Mouse (Mus musculus) ovary, postnatal 10 days (tissue): ENCODE results near the gene Katnal1.

Experiments
- DNase-seq: peaks from one replicate; pipeline ENCODE4 v3.0.0; 2022; ENCODE audit warnings: low spot score

The Katnal1 gene

GRCm38 (mm10) chr5:148954314-148955060 lies 25.4 kb upstream of the Katnal1 start:
- DNase-seq, result no peak

GRCm38 (mm10) chr5:148953098-148953497 lies 24.0 kb upstream of the Katnal1 start:
- DNase-seq, result no peak

- no peak for DNase-seq
These were observed 23.3 kb upstream of the Katnal1 start for GRCm38 (mm10) chr5:148952419-148952818.

GRCm38 (mm10) chr5:148951360-148951759 lies 22.2 kb upstream of the Katnal1 start:
- no peak for DNase-seq

GRCm38 (mm10) chr5:148950064-148950463 lies 20.9 kb upstream of the Katnal1 start:
- DNase-seq, result no peak

GRCm38 (mm10) chr5:148948577-148948976 lies 19.5 kb upstream of the Katnal1 start:
- no peak for DNase-seq

- no peak for DNase-seq
These were observed 18.3 kb upstream of the Katnal1 start for GRCm38 (mm10) chr5:148947412-148947811.

GRCm38 (mm10) chr5:148946787-148947186 lies 17.7 kb upstream of the Katnal1 start:
- no peak for DNase-seq

GRCm38 (mm10) chr5:148945735-148946134 lies 16.6 kb upstream of the Katnal1 start:
- DNase-seq, result no peak

GRCm38 (mm10) chr5:148944024-148944423 lies 14.9 kb upstream of the Katnal1 start:
- no peak for DNase-seq

GRCm38 (mm10) chr5:148943444-148943843 lies 14.3 kb upstream of the Katnal1 start:
- DNase-seq, result no peak

- DNase-seq, result no peak
These were observed 13.8 kb upstream of the Katnal1 start for GRCm38 (mm10) chr5:148942957-148943356.

GRCm38 (mm10) chr5:148942305-148942704 lies 13.2 kb upstream of the Katnal1 start:
- no peak for DNase-seq

GRCm38 (mm10) chr5:148941867-148942266 lies 12.7 kb upstream of the Katnal1 start:
- DNase-seq, result no peak

GRCm38 (mm10) chr5:148939948-148940382 lies 10.8 kb upstream of the Katnal1 start:
- no peak for DNase-seq

GRCm38 (mm10) chr5:148936516-148936951 lies 7.4 kb upstream of the Katnal1 start:
- no peak for DNase-seq

- no peak for DNase-seq
These were observed 6.8 kb upstream of the Katnal1 start for GRCm38 (mm10) chr5:148935871-148936270.

- no peak for DNase-seq
These were observed 6.1 kb upstream of the Katnal1 start for GRCm38 (mm10) chr5:148935071-148935821.

GRCm38 (mm10) chr5:148934457-148934856 lies 5.3 kb upstream of the Katnal1 start:
- DNase-seq, result no peak

GRCm38 (mm10) chr5:148933767-148934166 lies 4.6 kb upstream of the Katnal1 start:
- DNase-seq, result no peak

GRCm38 (mm10) chr5:148931301-148931700 lies 2.2 kb upstream of the Katnal1 start:
- no peak for DNase-seq

- peak; percentile 89 for DNase-seq
These were observed 571 bp downstream of the Katnal1 start for GRCm38 (mm10) chr5:148928382-148929115.
